Mouse (Mus musculus): ENCODE data around the gene Styxl1.

DNA sequence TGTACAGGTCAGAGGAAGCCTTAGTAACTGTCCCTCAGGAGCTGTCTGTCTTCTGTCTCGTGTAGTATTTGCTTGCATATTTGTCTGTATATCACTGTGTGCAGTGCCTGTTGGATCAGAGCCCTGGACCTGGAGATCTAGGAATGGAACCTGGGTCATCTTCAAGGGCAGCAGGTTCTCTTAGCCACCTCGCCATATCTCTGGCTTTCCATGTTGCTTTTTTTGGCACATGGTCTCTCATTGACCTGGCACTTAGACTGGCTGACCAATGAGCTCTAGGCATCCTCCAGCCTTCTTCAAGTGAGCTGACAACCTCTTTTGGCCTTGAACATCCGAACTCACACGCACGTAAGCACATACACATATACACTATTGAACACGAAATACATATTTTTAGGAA lies 76.0 kb downstream of the Styxl1 start:
- TF ChIP-seq CTCF (IDR thresholded peaks at IDR 0.05 in 2 of 3, conservative IDR thresholded peaks at IDR 0.05 in 1 of 3; ENCODE audit: control insufficient read depth in 1 of 3, insufficient read depth in 1 of 3, low read depth in 2 of 3, low read length in 3 of 3, poor library complexity in 1 of 3, severe bottlenecking in 1 of 3) = no peak
- no peak for TF ChIP-seq GATA1 (IDR thresholded peaks at IDR 0.05; ENCODE audit: low read depth, low read length)
- TF ChIP-seq POLR2AphosphoS2 (IDR thresholded peaks at IDR 0.05; ENCODE audit: low read length) = no peak
- TF ChIP-seq UBTF (IDR thresholded peaks at IDR 0.05; ENCODE audit: borderline replicate concordance, insufficient read depth, low read depth, low read length) = no peak
- TF ChIP-seq TAL1 (IDR thresholded peaks at IDR 0.05; ENCODE audit: low read length) = no peak
- TF ChIP-seq MAZ (IDR thresholded peaks at IDR 0.05; ENCODE audit: low read depth, low read length) = no peak
- TF ChIP-seq POLR2A (IDR thresholded peaks at IDR 0.05; ENCODE audit: control insufficient read depth in 1 of 2, insufficient read depth in 1 of 2, low read depth in 1 of 2, low read length in 2 of 2, poor library complexity in 1 of 2) = no peak
- no peak for TF ChIP-seq SMC3 (IDR thresholded peaks at IDR 0.05; ENCODE audit: low read depth, low read length)
- TF ChIP-seq ETS1 (IDR thresholded peaks at IDR 0.05; ENCODE audit: low read depth, low read length) = no peak
- no peak for TF ChIP-seq USF2 (IDR thresholded peaks at IDR 0.05; ENCODE audit: borderline replicate concordance in 1 of 2, insufficient read depth in 1 of 2, low read depth in 1 of 2, low read length in 2 of 2)
- no peak for TF ChIP-seq KAT2A (conservative IDR thresholded peaks at IDR 0.05; ENCODE audit: low read depth, low read length)
- no peak for TF ChIP-seq JUND (IDR thresholded peaks at IDR 0.05; ENCODE audit: low read depth, low read length)
- TF ChIP-seq MYC (IDR thresholded peaks at IDR 0.05; ENCODE audit: low read depth, low read length) = no peak
- TF ChIP-seq MXI1 (IDR thresholded peaks at IDR 0.05; ENCODE audit: low read depth, low read length) = no peak

Data from MEL (cell line).